Mouse (Mus musculus): ENCODE measurements at regions not wholly inside any gene's neighbourhood (a gene's known extent, or its start where the extent isn't known, plus 50 kb on each side); places are given as distances from the start of the nearest gene placed in this dataset.
A peak's percentile ranks its signal among the peaks of the same experiment; 100 is the strongest.
"Not testable (repeated sequence)": the region's sequence is repeated elsewhere in the genome, so short reads cannot be mapped to it uniquely, and the experiment has no call there.

DNA sequence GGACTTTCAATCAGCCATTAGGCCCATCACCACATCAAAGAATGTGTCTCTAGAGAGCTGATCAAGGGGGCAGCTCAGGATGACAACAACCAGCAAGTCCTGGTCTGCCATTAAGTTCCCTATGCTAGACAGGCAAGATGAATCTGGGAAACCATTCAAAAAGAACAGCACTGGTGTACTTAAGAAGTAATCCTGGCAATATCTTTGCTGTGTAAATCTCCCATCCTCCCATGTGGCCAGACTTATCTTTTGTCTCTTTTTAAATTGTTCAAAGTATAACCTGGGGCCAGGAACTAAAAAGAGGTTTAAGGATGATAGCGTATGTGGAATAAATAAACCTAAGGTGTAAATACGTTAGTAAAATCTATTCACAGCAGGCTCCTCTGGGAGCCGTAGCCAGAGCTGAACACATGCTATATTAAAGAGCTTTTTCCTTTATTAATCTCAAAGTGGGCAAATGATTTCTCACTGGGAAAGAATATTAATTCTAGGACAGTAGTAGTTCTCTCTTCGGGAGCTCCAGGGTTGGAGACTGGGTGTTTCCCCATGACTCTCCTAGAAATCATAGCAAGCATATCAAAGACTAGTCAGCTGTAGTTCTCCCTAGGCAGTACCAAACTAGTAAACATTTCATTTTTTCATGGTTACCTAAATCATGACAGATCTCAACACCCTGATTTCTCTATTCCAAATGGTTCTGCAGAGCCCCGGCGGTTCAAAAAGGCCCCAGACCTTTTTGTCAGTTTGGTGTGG, 216.8 kb upstream of the Zpld1 start:
- DNase-seq = no peak

DNA sequence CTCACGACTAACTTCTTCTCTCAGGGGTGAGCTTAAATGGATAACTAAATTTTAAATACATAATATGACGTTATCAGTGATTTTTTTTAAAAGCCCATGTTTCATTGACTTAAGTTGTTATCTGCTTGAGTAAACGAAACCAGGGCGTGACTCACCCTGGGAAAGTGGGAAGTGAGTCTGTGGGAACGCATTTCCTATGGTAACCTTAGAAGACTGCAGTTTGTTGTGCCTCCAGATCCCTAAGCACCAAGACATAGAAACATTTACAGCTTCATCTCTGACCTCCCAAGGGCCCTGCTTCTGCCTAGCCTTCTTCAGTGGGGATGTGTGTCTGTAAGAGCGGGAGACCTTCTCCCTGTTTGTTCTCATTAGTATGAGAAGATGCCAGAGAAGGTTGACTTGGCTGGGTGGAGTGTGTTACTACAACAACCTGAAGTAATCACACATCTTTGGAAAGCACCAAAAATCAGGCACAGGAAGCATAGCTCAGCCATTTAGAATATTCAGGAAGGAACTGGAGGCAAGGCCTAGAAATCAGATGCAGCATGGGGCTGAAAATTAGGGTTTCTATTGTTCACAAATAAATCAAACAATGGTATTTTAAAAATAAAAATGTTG, 207.1 kb upstream of the Zpld1 start:
- DNase-seq = no peak

GRCm38 (mm10) chr16:55504274-55504673, 206.5 kb upstream of the Zpld1 start:
- DNase-seq = no peak

- DNase-seq = peak; percentile 15
Measured at GRCm38 (mm10) chr16:55503273-55503672, 205.5 kb upstream of the Zpld1 start.

DNA sequence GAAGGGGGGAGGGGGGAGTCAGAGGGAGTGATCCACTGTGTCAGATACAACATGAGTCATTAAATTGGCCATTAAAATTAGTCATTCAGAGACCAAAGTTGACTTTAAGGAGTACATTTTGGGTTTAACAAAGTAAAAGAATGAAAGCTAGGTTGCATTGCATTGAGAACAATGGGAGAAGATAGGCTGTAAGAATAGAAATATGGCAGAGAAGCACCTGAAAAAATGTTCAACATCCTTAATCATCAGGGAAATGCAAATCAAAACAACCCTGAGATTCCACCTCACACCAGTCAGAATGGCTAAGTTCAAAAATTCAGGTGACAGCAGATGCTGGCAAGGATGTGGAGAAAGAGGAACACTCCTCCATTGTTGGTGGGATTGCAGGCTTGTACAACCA, 202.0 kb upstream of the Zpld1 start:
- not testable (repeated sequence) for DNase-seq

- peak; percentile 29 for DNase-seq
Measured at GRCm38 (mm10) chr16:55495051-55495450, 197.3 kb upstream of the Zpld1 start.

- DNase-seq = no peak
Measured at GRCm38 (mm10) chr16:55494162-55494561, 196.4 kb upstream of the Zpld1 start.

DNA sequence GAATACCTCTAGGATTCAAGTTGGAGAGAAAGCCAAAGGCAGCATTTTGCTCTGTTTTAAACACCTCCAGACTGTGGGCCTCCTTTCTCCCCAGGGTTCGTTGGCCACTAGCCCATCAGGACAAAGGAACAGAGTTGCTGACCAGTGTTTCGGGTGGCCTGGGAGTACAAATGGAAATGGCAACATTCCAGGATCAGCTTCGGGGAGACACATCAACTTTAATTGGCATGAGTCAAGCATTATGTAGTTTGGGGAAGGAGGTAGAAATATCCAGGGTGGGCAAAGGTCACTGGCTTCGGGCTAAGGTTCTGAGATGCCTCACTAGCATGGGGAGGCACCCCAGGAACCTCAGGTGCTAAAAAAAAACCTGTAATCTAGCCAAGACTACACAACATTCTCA, 194.3 kb upstream of the Zpld1 start:
- no peak for DNase-seq

DNA sequence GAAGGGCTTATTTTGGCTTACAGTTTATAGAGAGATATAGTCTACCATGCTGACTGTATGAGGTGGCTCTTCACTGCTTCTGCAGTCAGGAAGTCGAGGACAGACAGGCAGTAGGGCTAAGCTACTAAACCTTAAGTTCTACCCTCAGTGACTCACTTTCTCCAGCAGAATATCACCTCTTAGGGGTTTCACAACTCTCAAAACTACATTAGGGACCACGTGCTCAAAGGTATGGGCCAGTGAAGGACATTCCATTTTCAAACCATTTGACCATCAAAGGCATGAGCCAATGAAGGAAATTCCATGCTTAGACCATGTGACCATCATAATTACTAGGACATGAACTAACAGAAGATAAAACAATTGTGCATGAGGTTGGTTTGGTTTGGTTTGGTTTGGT, 186.6 kb upstream of the Zpld1 start:
- no peak for DNase-seq

DNA sequence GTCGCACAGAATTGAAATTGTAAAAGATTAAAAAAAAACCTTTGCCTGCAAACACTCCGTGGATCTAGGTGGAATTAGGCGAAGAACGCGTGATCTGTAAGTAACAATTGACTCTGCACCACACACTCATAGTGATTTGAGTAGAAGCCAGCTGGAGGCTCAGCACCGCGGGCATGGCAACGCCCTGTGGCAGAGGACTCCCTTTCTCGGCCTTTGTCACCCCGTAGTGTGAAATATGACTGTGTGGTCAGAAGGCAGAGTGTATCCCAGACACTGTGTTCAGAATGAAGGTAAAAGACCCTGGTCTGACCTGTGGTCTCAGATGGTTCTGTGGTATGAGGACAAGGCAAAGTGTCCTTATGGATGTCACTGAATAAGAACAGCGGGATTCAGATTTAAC, 183.0 kb upstream of the Zpld1 start:
- no peak for DNase-seq

GRCm38 (mm10) chr16:55480304-55480703, 182.5 kb upstream of the Zpld1 start:
- peak; percentile 37 for DNase-seq

- DNase-seq = peak; percentile 71
Measured at GRCm38 (mm10) chr16:55476544-55477208, 178.9 kb upstream of the Zpld1 start.

GRCm38 (mm10) chr16:55474950-55475525, 177.3 kb upstream of the Zpld1 start:
- DNase-seq = no peak

DNA sequence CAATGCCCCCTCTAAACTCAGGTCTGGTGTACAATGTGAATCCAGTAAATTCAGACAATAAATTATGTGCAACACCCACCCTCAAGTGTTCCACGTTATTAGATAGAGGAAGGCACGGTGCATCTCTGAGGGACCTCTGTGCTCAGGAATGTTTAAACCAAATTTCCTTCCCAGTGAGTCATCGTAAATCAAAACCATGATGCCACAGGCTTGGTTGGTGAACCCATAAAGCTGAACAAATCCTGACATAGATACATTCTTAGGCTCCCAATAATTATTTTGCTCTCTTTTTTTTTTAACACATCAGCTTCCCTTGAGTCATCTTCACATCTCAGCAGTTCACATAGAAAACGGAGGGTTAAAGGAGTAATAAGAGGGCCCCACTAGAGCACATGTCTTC, 173.6 kb upstream of the Zpld1 start:
- no peak for DNase-seq

GRCm38 (mm10) chr16:55470721-55471120, 172.9 kb upstream of the Zpld1 start:
- DNase-seq = no peak

DNA sequence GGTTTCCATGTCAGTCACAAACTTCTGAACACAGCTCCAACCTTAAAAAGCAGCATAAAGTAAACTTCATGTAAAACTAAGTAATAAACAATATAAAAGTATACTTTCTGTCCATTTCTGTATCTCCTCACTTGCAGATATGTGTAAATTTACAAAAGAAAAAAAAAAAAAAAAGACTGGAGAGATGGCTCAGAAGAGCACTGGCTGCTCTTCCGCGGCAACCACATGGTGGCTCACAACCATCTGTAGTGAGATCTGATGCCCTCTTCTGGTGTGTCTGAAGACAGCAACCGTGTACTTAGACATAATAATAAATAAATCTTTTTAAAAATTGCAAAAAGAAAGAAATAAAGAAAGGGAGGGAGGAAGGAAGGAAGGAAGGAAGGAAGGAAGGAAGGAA, 171.9 kb upstream of the Zpld1 start:
- no peak for DNase-seq

- peak; percentile 88 for DNase-seq
Measured at GRCm38 (mm10) chr16:55468833-55469458, 171.2 kb upstream of the Zpld1 start.

DNA sequence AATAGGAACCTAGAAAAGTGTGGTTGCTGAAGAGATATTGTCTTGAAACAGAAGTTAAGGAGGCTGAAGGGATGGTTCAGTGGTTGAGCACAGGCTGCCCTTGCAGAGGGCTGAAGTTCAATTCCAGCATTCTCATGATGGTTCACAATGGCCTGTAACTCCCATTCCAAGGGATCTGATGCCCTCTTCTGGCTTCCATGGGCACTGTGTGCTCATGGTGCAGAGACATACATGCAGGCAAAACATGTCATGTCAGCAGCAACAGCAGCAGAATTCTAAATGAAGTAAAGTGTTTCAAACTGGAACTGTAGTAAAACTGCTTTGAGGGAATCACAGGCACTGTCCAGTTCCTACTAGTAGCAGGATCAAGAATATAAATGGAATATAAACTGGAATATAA, 162.7 kb upstream of the Zpld1 start:
- DNase-seq = peak; percentile 25

DNA sequence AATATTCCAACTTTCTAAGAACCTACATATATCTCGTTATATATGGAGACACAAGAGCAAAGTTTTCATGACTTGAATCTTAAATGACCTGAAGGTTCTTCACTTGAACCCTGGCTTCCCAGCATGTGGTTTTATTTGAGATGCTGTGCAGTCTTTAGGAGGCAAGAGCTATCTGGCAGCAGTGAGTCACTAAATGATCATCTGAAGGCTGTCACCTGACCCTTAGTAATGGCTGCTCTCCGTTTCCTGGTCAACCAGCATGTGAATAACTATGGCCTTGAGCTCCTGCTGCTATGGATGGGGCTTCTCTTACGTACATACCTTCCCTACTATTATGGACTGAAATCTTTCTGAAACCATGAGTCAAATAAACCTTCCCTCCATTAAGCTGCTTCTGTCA, 149.8 kb upstream of the Zpld1 start:
- DNase-seq = no peak

GRCm38 (mm10) chr16:55442821-55443581, 145.2 kb upstream of the Zpld1 start:
- no peak for DNase-seq

GRCm38 (mm10) chr16:55435139-55435968, 137.6 kb upstream of the Zpld1 start:
- DNase-seq = no peak

Data from lung, postnatal 10 days (tissue).